Mouse (Mus musculus): Measurements from ENCODE around the gene Kcnc1.

GRCm38 (mm10) chr7:46471054-46471737, 74.9 kb downstream of the Kcnc1 start:
- TF ChIP-seq CTCF (IDR thresholded peaks at IDR 0.05; ENCODE audit: borderline replicate concordance, extremely low read depth, insufficient read depth, insufficient read length): no peak
- no peak for TF ChIP-seq POLR2A (IDR thresholded peaks at IDR 0.05; ENCODE audit: borderline replicate concordance, extremely low read depth, insufficient read depth, insufficient read length, poor library complexity, severe bottlenecking)

All from brain, embryonic 14.5 days (tissue).